Mouse (Mus musculus): ENCODE measurements around the gene Chrnd.

The Chrnd gene

DNA sequence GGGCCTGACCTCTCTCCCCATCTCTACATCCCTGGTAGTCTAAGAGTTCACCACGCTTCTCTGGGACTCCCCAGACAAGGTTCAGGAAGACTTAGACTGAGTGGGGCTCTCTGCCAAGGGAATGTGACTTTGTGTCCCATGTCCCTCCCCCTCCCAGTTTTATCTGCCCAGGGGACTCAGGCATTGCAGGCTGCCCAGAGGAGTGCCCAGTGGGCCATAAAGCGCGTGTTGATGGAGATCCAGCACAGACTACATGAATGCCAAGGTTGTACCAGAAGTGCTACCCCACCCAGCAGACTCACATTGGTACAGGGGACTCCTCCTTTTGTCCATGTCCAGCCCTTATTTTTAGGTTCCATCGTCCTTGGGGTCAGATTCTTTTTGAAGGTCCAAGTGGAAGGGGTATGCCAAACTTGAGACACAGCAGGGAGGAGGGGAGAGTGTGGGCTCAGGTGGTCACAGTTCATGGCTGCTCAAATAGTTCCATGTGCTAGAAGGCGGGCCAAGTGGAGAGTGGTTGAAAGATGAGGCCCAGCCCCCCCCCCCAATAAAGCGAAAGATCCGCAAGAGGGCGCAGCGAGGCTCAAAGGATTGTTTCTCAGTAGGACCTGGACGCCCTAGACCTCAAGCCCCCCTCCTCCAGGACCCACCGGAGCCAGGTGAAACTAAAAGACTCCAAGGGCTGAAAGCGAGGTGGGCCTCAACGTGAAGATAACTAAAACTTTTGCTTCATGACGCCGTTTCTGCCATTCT is 6.2 kb upstream of the Chrnd start:
- DNase-seq (ENCODE audit: low read depth, low spot score): no peak

DNA sequence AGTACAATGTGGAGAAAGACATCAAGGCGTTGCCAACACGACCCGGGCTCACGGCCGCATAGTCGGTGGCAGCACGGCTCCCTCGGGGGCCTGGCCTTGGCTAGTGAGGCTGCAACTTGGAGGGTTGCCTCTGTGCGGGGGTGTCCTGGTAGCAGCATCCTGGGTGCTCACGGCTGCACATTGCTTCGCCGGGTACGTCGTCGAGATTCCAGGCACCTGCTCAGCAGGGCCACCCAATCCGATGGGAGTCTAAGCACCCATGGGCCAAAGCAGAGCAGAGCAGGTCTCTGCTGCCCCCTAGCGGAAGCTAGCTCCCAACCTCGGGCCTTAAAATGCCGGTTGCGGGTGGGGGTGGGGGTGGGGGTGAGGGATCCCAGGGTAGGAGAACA is 5.7 kb upstream of the Chrnd start:
- no peak for DNase-seq (ENCODE audit: low read depth, low spot score)

DNA sequence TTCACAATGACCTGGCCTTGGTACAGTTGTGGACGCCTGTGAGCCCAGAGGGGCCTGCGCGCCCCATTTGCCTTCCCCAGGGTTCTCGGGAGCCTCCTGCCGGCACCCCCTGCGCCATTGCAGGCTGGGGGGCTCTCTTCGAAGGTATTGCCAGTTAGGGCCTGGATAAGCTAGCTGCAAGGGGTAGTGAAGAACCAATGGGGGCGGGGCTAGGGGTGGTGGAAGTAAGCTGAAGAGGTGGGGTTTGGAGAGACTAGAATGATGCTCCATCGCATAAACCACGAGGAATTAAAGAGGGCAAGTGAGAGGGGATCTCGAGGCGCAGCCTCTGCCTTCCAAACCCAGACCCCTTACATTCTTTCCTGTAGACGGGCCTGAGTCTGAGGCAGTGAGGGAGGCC is 4.9 kb upstream of the Chrnd start:
- no peak for DNase-seq (ENCODE audit: low read depth, low spot score)

DNA sequence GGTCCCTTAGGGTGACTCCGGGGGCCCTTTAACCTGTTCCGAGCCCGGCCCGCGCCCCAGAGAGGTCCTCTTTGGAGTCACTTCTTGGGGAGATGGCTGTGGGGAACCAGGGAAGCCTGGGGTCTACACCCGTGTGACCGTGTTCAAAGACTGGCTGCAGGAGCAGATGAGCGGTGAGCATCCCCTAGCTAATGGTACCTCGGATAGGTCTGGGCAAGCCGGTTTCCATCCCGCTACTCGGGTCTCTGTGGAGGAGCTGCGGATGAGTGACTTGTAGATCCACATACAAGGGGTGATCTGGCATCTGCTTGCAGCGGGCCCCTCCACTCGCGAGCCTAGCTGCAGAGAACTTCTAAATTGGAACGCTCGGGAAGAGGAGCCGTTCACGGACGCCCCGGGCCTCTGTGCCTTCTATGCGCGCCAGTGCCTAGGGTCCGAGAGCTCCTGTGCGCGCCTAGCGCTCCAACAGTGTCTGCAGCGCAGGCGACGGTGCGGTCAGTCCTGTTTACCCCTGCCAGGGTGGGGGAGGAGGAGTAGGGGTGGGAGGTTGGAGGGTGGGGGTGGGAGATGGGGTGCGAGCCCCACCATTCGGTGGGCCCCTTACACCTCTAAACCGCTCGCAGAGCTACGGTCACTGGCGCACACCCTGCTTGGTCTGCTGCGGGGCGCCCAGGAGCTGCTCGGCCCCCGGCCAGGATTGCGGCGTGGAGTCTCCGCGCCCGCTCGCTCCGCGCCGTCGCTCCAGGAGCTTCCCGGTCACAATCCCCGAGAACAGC is 4.0 kb upstream of the Chrnd start:
- DNase-seq (ENCODE audit: low read depth, low spot score): no peak

DNA sequence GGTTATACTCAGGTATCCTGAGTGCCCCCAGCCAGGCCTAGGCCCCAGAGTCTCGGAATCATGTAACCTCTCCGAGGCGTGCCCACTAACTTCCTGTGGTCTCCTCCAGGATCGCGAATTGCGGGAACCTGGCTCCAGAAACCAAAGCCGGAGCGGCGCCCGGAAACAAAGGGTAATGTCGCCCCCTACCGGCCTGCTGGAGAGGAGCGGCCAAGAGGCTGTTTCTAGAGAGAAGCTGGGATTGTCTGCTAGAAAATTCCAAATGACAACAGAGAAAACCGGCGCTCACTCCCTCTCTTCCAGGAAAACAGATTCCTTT is 3.4 kb upstream of the Chrnd start:
- peak; percentile 47 for DNase-seq (ENCODE audit: low read depth, low spot score)

DNA sequence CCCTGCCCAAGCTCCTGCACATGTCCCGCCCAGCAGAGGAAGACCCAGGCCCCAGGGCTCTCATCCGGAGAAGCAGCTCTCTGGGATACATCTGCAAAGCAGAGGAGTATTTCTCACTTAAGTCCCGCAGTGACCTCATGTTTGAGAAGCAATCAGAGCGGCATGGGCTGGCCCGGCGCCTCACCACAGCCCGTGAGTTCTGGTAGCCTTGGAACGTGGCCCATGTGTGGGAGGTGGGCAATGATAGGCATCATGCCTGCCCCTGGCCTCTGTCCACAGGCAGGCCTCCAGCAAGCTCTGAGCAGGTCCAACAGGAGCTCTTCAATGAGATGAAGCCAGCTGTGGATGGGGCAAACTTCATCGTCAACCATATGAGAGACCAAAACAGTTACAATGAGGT is 6.9 kb downstream of the Chrnd start:
- no peak for DNase-seq (ENCODE audit: low read depth, low spot score)

DNA sequence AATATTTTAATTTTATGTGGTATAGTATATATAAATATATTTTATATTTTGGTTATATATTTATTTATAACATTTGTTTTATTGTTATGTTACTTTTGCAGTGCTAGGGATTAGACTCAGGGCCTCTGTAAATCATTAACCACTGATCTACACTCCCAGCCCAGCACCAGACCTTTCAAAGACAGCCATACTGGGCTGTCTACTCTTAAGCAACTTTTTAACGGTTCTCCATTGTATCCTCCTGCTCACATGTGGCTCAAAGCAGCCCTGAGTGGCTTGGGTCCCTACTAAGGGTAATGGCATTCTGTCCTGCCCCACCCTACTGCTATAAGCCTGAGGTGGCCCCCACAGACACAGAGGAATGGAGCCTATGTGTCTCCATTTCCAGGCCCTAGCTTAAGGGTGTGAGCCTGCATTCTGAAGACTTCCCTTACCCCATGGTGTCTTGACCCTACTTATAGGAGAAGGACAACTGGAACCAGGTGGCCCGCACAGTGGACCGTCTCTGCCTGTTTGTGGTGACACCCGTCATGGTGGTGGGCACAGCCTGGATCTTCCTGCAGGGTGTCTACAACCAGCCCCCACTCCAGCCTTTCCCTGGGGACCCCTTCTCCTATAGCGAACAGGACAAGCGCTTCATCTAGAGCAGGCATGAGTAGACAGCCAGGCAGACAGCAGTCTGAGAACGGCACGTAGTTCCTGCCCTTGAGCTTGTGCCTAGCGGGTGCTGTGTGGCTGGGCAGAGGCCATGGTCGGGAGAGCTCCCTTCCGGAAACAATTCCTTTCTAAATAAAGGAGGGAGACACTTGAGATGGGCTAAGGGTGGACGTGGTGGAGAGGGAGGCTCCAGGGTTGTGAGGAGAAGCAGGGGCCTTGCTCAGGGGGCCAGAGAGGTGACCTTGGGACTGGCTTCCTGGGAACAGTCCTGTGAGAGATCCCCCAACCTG is 8.0 kb downstream of the Chrnd start:
- no peak for DNase-seq (ENCODE audit: low read depth, low spot score)

DNA sequence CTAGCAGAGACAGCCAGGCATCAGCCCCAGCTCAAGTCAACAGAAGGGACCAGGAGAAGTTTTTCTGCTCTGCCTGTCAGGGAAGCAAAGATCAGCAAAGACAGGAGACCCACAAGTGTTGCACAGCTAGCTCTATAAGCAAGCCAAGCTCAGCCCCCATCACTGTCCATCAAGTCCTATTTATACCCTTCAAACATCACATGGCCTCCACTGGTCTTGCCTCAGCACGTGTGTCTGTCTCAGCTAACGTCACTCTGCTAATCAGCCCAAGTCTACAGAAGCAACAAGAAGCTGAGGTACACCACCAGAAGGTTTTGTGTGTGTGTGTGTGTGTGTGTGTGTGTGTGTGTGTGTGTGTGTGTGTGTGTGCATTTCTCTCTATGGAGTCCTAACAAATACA is 10.4 kb downstream of the Chrnd start:
- no peak for DNase-seq (ENCODE audit: low read depth, low spot score)

DNA sequence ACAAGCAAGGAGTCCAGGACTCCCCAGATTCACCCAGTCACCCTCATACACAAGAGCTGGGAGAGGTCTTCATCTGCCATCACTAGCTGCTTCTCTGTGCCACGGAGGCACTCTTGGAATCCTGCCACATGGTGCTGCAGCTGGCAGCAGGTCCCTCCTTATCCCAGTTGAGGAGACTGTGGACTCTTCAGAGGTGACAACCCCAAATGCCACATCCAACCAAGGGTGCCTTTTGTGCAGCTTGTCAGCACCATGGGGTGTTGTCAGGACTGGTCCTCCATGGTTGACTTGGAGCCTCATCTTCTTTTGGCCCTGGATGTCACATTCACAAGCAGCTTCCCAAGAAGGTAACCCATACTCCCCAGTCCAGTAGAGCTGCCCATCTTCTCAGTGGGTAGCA is 11.4 kb downstream of the Chrnd start:
- DNase-seq (ENCODE audit: low read depth, low spot score): no peak

DNA sequence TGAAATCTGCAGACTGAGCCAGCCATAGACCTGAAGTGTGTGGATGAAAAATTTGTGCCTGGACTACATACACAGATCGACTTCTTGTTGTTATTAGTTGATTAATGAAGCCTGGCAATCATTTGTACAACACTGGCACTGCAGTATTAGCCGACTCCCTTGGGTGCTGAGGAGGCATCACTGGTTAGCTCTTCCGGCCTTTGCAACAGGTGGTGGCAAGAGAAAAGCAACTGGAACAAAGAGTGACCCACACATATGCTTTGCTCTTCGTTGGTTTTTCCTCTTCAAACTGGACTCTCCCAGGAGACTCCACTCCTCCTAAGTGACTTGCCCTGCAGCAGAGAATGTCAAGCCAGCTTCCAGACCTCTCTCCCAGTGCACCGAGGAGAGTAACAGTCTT is 13.4 kb downstream of the Chrnd start:
- DNase-seq (ENCODE audit: low read depth, low spot score): no peak

DNA sequence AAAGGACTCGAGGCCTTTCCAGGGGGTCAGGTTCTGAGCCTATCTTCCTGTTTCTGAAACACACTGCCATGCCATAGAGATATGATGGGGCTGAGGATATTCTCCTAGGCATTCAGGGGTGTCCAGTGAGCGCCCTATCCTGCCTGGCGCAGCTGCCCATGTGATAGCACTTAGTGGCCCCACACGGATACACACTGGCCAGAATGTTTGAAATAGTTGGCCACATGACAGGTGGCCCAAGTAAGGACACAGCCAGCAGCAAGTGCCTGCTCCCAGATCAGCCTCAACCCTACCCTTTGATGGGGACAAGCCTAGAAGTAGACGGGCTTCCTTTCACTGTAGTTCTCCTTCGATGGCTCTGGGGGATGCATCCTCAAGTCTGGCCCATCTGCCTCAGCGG is 14.1 kb downstream of the Chrnd start, which contains the start of gene Chrng:
Gene Chrng (plus strand): TSS at position 193 of the 400 bp plus-strand sequence.
- no peak for DNase-seq (ENCODE audit: low read depth, low spot score)

DNA sequence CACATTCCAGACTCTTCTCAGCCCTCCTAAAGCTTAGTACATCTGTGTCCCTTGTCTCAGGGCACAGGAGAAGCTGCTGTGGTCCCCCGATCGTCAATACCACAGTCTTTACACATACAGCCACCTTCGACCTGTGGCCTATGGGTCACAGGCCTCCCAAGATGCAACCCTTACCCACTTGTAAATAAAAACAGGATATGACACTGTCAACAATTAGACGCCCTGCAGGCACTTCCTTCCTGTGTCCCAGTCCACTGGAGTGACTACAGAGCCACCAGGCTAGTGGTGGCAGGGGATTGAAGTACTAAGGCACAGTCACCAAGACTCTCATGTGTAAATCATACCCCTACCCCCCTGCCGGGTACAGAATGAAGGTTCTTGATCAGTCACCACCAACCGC is 14.6 kb downstream of the Chrnd start:
- no peak for DNase-seq (ENCODE audit: low read depth, low spot score)

DNA sequence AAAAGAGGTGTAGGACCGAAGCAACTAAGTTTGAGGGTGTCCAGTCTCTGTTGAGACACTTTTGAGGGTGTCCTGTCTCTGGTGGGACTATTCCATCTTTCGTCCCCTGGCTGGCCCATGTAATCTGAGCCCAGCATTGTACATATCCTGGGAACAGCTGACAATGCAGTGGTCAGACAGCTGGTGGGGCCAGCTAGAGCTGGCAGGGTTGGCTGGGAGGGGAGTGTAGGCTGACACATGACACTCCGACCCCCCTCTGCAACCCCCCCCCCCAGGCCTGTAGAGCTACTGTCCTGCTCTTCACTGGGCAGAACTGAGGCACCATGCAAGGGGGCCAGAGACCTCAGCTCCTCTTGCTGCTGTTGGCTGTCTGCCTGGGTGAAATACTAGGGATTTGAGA is 15.1 kb downstream of the Chrnd start:
- no peak for DNase-seq (ENCODE audit: low read depth, low spot score)

DNA sequence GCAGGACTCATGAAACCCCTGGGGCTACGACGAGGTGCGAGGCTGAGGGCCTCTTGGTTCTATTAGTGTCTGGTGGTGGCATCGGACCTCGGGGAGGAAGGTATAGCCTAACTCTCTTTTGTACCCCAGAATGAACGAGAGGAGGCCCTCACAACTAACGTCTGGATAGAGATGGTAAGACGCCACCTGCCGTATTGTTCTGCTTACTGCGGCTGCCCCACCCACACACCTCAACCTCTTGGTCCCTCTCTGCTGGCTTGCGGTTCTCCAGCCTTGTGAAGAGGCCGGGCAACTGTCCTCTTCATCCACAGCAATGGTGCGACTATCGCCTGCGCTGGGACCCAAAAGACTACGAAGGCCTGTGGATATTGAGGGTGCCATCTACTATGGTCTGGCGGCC is 15.9 kb downstream of the Chrnd start:
- DNase-seq (ENCODE audit: low read depth, low spot score): no peak

DNA sequence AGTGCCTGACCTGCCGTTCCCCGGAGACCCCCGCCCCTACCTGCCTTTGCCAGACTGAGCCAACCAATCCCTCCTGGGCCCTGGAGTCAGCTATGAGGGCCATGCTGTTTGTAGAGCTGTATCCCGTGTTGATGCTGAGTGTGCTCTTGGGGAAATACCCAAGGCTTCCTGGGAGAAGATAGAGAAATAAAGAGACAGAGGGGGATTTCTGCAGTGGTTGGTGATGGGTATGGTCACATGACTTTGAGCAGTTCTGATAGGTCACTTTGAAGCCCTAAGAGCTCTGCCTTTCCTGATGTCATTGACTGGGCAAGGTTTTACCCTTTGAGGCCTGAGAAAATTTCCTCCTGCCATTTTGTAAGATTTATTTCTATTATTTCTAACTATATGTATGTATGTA is 21.0 kb downstream of the Chrnd start:
- no peak for DNase-seq (ENCODE audit: low read depth, low spot score)

DNA sequence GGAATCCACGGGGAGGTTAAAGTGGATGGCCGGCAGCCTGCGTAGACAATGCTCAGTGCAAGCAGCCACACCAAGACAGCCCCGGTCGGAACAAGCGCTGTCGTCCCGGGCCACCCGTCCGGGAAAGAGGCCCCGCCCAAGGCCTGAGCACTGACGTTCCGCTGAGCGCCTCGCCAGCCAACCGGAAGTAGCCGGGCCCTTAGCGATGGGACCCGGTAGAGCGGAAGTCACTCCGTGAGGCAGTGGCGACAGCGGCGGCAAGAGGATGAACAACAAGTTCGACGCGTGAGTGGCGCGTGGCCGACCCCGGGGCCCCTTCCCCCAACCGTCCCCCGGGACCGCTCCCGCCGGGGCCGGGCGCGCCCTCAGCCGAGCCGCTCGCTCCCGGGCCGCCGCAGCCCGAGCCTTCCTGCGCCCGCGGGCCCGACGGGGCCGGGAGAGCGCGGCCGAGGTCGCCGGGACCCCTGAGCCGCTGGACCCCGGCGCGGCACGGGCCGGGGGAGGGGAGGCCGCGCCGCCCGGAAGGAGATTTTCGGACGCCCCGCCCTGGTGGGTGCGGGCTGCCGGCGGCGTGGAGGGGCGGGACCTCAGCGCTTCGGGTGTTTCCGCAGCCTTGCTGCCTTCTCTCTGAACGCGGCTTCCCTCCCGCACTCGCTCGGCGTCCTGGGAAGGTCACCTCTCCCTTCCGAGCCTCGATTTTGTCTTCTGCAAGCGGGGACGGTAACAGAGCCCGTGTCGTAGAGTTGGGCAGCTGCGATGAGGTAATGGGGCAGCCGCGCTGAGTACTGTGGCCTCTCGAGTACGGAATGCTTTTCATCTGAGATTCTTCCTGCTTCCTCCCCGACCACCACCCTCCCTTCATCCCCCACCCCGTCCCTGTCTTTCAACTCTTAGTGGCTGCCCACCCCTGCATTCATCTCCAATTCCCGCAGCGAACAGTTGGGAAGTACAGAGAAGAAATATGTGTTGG is 23.6 kb downstream of the Chrnd start, which contains the start of gene Eif4e2:
Gene Eif4e2 (plus strand): TSS at position 180 of the 970 bp plus-strand sequence.
- DNase-seq (ENCODE audit: low read depth, low spot score): peak; percentile 81

DNA sequence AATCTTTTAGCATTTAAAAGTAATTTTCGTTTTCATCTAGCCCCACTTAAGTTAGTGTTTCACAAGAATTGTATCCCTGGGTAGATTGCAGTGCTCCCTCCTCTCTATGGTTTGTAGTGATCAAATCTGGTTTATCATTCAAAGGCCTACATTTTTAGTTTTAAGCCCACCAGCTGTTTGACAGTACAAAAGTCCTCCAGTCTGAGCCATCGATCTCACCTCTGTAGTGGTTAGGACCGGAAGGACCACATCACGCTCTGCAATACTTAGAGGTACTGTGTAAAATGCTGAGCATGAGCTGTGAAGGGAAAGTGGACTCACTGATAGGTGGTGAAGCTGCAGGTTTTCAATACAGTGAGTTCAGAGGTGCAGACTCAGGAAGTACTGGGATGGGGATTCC is 24.3 kb downstream of the Chrnd start:
- DNase-seq (ENCODE audit: low read depth, low spot score): no peak

DNA sequence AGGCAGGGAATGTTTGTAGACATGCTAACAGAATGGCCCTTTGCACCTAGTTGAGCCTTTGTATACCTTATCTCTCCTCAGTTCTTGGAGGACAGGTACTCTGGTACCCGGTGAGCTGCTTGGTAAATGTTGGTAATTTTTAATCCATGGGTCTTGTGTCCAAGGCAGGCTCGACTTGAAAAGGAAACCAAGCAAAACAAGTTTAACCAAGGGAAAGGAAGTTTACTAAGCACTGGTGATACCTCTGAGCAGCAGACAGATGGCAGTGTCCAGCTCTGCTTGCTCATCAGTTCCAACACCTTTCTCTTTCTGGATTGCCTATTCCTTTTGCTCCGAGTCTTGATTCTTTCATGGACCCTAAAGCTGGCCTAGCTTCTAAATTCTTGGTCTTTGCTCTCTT is 27.5 kb downstream of the Chrnd start:
- no peak for DNase-seq (ENCODE audit: low read depth, low spot score)

DNA sequence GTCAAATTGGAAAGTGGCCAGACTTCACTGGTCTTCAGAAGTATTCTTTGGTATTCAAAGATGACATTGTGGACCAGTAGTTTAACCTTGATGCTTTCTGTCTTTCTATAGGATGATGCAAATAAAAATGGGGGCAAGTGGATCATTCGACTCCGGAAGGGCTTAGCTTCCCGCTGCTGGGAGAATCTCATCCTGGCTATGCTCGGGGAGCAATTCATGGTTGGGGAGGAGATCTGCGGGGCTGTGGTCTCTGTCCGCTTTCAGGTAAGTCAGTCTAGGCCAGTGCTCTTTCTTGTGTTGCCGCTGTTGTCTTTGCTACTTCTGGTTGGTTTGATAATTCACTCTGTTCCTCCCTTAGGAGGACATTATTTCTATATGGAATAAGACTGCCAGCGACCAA is 35.3 kb downstream of the Chrnd start:
- no peak for DNase-seq (ENCODE audit: low read depth, low spot score)

DNA sequence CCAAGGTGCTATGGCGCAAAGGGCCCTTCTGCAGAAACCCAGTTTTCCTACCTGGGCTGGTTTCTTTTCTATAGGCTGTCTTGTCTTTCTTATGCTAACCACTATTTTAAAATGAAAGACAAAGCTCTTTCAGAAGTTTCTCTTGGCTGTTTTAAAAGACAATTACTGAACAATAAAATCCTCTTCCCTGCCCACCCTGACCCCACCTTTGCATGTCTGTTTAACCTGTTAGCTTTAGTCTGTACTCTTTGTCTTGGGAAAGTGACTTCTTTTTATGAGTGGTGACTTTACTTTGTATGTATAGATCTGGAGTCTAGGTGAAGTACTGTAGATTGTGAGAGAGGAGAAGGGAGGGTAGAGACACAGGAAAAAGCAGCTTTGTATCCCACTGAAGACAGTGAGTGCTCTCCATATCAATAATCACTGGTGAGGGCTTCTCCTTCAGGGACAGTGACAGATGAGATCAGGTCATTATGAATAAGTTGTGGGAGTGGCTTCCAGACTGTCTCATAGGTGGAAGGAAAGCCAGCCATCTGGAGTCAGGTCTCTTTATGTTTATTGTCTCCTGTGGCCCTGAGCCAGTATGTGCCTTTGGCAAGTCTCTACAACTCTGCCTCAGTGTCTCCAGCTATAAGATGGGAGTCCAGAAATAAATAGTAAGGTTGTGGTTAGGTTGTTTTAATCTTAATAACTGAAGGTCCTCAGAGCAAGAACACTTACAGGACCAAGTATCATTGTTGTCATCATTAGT is 36.2 kb downstream of the Chrnd start:
- no peak for DNase-seq (ENCODE audit: low read depth, low spot score)
